Mouse (Mus musculus) testis, adult 2 months (tissue): ENCODE data around the gene Gm49394. TPM values are rescaled to one million over a fixed set of nuclear protein-coding genes. Genes with fewer than 3 reads are reported as not detected.

Experiments
- H3K27ac ChIP-seq: fragments of 200-500 bp; 2 replicates; pipeline ENCODE4 v1.5.1; 2012; ENCODE audit warnings: low read depth, low read length; ENCODE audit not compliant: control insufficient read depth, insufficient read depth
- H3K27me3 ChIP-seq: fragments of 200-500 bp; 2 replicates; pipeline ENCODE4 v1.6.1; 2012; ENCODE audit warnings: mild to moderate bottlenecking, low read length, moderate library complexity; ENCODE audit not compliant: control insufficient read depth, insufficient read depth
- H3K36me3 ChIP-seq: fragments of 200-500 bp; 2 replicates; pipeline ENCODE4 v1.6.1; 2012; ENCODE audit warnings: mild to moderate bottlenecking, low read length; ENCODE audit not compliant: control insufficient read depth, insufficient read depth
- H3K4me1 ChIP-seq: fragments of 200-500 bp; 2 replicates; pipeline ENCODE4 v1.6.1; 2012; ENCODE audit warnings: low read length; ENCODE audit not compliant: control insufficient read depth, insufficient read depth
- H3K4me3 ChIP-seq: fragments of 200-500 bp; 2 replicates; pipeline ENCODE4 v1.5.1; 2012; ENCODE audit warnings: low read depth, mild to moderate bottlenecking, low read length, moderate library complexity, mixed read lengths; ENCODE audit not compliant: control insufficient read depth
- CTCF ChIP-seq: fragments of 200-500 bp; IDR thresholded peaks from 2 replicates; pipeline ENCODE4 v1.5.1; 2012; ENCODE audit warnings: low read depth, mild to moderate bottlenecking, inconsistent platforms, low read length, moderate library complexity; ENCODE audit not compliant: control insufficient read depth, insufficient read depth, insufficient replicate concordance
- POLR2A ChIP-seq: fragments of 200-500 bp; IDR thresholded peaks from 2 replicates; pipeline ENCODE4 v1.6.1; 2012; ENCODE audit warnings: low read depth, mild to moderate bottlenecking, inconsistent platforms, low read length, moderate library complexity; ENCODE audit not compliant: control insufficient read depth
- polyA plus RNA-seq: library from polyadenylated mRNA; depleted of rRNA; stranded (reverse); fragments of >200 nt; gene quantifications from 2 replicates; pipeline ENCODE4 v1.2.3, GENCODE M21; 2012; rRNA removed

Gene Gm49394
- polyA plus RNA-seq, 1 experiment = 0.21 TPM

DNA sequence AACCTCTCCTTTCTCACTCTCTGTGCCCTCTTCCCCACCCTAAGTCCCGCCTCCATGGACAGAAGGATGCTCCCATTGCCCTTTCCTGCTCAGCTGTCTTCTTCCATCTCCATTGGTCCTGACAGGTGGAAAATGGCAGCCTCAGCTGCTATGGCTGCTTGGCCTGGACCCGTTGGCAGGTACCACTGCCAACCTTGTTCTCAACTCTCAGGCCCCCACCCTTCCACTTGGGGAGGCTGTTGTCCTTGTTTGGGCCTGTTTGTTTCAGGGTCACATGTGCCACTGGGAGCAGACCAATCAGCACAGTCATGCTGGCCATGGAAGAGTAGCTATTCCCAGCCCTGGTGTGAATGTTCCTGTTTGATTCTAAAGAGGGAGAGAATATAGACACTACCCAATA lies 68.8 kb downstream of the Gm49394 start:
- Histone ChIP-seq H3K36me3 (no peaks in the 10 kb centered on the region), H3K4me1 (no peaks in the 10 kb centered on the region), H3K4me3 (no peak overlapping the region), H3K27me3 (no peaks in the 10 kb centered on the region), H3K27ac (no peak overlapping the region)
- TF ChIP-seq CTCF (no peak), POLR2A (no peak)

Other genes with a start within 250 kb of the Gm49394 start
- 0.28 and 1.2 TPM in 2 replicates for gene Syt8, start 235.1 kb downstream of the Gm49394 start, polyA plus RNA-seq
- 0.31 TPM in 1 of 2 replicates, not detected in the other for gene Tnni2, start 228.1 kb downstream of the Gm49394 start, polyA plus RNA-seq
- gene Lsp1, start 209.1 kb downstream of the Gm49394 start, polyA plus RNA-seq = 2.4 and 5.9 TPM in 2 replicates
- gene Tnnt3, start 171.1 kb downstream of the Gm49394 start, polyA plus RNA-seq = not detected in 2 replicates
- 4.5 and 5.9 TPM in 2 replicates for gene Mrpl23, start 137.3 kb downstream of the Gm49394 start, polyA plus RNA-seq
- 6.9 and 10.7 TPM in 2 replicates for gene Igf2, start 3.1 kb downstream of the Gm49394 start, polyA plus RNA-seq
- gene Ins2, start 73.4 kb upstream of the Gm49394 start, polyA plus RNA-seq = 0.38 and 0.46 TPM in 2 replicates